Mouse (Mus musculus): ENCODE results near the gene Tmem252.
"Not testable (repeated sequence)": the region's sequence is repeated elsewhere in the genome, so short reads cannot be mapped to it uniquely, and the experiment has no call there.

Tmem252 gene

DNA sequence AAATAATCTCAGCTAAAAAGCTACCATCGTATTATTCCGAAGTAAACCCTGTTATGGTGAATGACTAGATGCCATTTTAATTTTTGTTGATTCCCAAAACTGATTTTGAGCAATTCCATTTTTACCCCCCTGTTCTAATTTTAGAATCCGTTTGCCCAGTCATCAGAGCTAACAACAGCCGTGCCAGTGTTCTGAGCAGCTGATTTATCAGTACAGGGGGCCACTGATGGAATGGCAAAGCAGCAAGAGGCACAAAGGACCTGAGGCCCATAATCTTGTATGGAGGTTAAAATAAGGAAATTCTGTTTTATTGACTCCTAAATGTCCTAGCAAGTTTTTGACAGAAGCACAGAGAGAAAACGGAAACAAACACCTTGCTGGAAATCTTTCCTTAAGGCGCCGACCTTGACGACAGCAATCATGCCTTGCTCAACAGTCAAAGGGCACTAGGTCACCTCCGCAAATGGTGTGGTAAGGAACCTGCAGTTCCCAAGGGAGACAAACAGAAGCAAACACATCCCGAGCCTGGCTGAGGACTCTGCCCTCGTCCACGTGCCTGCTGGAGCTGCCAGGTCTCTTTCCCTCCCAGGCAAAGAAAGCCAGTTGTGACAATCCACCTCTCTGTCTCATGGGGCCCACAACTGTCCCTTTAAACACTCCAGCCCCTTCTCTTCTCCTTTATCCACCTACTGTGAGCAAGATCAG lies 9.4 kb downstream of the Tmem252 start:
- no peak for DNase-seq (ENCODE audit: low read depth)

- DNase-seq (ENCODE audit: low read depth) = peak; percentile 17
Measured at GRCm38 (mm10) chr19:24686411-24686810, 12.6 kb downstream of the Tmem252 start.

- no peak for DNase-seq (ENCODE audit: low read depth)
Measured at GRCm38 (mm10) chr19:24688327-24688726, 14.5 kb downstream of the Tmem252 start.

DNA sequence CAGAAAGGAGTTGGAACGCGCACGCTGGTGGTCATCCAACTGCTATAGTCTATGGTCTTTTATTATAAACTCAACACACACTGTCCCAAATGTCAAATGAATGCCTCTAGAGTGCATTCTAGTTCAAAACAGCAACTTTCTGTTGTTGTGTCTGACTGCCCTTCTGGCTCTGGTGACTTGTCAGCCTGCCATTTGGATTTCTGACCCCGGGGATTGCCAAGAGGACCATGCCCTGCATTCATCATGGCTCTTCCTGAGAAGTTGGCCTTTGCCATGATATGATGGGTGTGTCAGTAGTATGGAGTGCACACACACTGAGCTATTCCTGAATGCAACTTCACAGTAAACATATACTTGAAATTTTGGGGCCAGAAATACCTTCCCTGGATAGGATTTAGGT lies 15.7 kb downstream of the Tmem252 start:
- DNase-seq (ENCODE audit: low read depth) = no peak

DNA sequence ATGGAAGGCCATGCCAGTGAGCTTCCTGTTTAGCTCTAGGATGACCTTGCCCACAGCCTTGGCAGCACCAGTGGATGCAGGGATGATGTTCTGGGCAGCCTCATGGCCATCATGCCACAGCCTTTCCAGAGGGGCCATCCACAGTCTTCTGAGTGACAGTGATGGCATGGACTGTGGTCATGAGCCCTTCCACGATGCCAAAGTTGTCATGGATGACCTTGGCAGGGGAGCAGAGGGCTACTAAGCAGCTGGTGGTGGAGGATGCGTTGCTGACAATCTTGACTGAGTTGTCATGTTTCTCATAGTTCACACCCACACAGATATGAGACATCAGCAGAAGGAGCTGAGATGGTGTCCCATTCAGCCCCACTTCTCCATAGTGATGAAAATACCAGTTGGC lies 18.9 kb downstream of the Tmem252 start:
- no peak for DNase-seq (ENCODE audit: low read depth)

DNA sequence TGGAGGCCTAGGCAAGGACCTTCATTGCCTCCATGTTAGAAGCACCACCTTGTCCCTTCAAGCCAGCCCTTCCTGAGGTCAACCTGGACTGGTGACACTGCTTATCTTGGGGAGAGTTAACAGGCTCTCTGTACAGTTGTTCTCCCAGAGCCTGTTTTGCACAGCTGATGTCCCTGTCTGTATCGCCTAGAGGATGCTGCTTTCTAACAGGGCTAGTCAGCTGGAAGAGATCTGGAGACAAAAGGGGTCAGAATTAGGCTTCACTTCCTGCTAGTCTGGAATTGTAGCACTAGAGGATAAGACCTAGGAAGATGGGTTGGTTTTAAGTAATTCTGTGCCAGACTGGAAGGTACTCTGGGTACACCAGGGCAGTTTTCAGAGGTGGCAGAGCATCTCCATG lies 24.1 kb downstream of the Tmem252 start:
- DNase-seq (ENCODE audit: low read depth) = no peak

DNA sequence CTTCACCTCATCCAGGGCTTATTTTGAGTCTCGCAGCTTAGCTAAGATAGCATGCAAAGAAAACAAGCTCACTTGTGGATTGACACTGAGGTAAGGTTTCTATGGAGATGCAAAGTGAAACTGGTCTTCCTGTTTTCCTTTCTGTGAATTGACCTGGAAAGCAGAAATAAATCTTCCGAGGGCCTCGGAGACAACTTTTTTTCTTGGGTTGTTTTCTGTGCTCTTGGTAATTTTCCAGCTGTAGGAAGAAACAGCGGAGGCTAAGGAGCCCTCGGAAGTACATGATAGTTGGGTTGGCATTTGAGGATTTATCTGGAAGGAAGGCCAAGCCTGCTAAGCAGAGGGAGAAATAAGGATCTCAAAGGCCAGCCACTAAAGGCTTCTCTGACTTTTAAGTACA lies 24.8 kb downstream of the Tmem252 start:
- DNase-seq (ENCODE audit: low read depth) = no peak

DNA sequence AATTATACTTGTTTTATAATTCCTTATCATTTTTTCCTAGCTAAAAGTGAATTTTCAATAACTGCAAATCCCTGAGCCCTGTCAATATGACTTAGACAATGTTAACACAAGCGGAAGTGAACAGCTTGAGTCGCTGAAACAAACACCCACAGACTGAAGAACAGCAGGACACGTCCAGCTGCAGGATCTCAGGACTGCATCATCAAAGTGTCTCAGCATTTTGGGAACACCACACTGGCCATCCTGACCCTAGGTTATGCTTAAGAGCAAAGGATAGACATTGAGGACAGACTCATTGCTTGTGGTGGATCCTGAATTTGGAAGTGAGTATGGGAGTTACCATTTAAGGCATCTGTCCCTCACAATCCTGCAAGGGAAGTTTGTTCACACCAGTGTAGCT lies 25.4 kb downstream of the Tmem252 start:
- no peak for DNase-seq (ENCODE audit: low read depth)

DNA sequence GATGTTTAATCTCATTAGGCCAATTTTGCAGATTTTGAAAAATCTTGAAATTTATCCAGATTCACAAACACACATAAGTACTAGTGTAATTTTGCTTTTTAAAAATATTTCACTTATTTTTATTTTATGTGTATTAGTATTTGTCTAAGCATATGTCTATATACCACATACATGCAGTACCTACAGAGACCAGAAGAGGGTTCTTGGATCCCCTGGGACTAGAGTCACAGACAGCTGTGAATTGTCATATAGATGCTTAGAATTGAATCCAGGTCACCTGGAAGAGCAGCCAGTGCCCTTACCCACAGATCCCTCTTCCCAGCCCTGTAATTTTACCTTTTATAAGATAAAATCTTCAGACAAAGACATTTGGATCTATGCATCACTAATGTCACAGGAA lies 26.1 kb downstream of the Tmem252 start:
- DNase-seq (ENCODE audit: low read depth) = no peak

- no peak for DNase-seq (ENCODE audit: low read depth)
Measured at GRCm38 (mm10) chr19:24700664-24701063, 26.9 kb downstream of the Tmem252 start.

GRCm38 (mm10) chr19:24701716-24702115 lies 27.9 kb downstream of the Tmem252 start:
- no peak for DNase-seq (ENCODE audit: low read depth)

DNA sequence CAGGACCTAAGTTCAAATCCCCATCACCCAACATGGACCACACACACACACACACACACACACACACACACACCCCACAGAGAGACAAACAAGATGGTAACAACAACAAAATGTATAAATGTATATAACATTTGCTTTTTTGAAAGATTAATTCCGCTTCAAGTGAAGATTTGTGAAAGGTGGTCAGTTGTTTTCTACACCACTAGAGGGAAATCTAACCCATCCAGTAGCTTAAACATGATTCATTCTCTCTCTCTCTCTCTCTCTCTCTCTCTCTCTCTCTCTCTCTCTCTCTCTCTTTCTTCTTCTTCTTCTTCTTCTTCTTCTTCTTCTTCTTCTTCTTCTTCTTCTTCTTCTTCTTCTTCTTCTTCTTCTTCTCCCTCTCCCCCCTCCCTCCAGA lies 29.4 kb downstream of the Tmem252 start:
- not testable (repeated sequence) for DNase-seq (ENCODE audit: low read depth)

GRCm38 (mm10) chr19:24703680-24704079 lies 29.9 kb downstream of the Tmem252 start:
- no peak for DNase-seq (ENCODE audit: low read depth)

DNA sequence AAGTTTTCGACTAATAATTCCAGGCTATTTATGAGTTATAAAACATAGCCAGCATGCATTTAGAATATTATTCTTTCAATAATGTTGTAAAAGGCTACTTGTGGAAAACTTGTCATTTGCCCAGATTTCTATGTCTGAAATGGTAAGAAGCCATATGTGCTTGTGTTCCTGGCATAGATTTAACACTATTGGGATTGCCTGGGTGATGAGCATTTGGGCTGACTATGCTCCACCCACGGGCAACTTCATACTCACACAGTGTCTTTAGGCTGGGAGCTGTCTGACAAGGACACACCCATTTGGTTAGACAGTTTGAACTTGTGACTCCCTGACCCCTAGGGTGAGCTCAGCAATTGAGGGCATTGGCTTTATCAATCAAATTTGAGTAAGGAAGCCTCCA lies 30.5 kb downstream of the Tmem252 start:
- DNase-seq (ENCODE audit: low read depth) = no peak

DNA sequence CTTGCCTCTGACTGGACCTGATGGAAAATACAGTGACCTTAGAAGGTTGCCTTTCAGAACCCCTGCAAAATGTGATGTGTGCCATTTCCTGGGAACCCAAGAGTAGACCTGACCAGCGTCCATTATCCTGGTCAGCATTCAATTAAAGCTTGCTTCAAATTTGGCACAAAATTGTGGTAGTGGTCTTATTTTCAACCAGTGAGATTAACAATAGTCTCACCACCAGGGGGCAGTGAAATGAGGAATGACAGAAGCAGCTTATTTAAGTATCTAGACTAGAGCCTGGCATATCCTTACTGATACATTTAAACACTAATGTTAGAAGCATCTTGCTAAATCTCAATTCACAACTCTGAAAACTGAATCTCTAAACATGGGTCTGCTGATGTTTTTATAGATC lies 31.6 kb downstream of the Tmem252 start:
- peak; percentile 25 for DNase-seq (ENCODE audit: low read depth)

GRCm38 (mm10) chr19:24707071-24707906 lies 33.5 kb downstream of the Tmem252 start:
- DNase-seq (ENCODE audit: low read depth) = no peak

DNA sequence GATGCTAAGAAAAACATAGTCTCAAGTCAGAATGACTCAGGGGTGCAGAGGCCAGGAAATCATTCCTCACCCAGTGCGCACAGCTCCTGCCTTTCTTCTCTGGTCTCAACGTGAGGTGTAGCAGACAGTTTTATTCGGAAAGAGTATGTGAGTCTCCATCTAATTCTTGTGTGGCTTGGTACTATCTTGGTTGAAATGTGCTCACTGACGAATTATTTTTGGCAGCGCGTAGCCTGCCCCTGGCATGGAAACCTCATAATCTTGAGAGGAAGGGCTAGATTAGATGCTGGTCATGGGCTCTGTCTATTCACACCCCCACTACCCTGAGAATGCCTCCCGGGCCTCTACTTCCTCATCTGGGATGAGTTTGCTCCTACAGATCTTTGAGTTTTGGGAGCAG lies 34.2 kb downstream of the Tmem252 start:
- no peak for DNase-seq (ENCODE audit: low read depth)

DNA sequence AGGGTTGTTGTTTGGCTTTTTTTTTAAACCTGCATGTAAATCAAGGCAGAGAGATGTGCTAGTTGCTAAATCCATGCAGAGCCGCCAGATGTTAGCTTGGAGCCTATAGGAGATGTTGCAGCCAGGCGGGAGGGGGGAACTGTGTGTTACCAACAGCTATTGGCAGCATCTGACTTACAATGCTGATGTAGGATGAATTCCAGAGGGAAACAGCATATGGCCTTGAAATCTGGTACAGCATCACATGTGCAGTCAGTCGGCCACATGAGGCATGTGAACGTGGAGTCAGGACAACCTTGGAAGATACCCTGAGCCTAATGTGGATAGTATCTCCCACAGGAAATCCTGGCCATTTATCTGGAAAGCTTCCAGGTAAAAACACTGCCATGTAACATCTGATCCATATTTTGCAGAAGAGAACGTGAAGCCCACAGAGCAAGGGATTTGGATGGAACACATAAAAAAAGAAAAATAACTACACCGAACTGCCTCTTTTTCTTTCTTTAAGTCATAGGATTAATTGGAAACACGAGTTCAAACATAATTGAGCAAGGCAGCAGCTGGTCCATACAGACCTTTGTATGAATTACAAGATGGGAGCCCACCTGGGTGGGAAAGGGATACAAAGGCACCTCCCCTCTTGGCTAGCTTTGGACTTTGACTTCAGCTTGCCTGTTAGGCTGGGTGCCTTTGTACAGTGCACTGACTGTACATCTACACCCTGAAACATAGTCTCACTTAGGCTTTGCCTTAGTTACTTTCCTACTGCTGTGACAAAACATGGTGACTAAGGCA lies 42.7 kb downstream of the Tmem252 start:
- DNase-seq (ENCODE audit: low read depth) = no peak

- DNase-seq (ENCODE audit: low read depth) = no peak
Measured at GRCm38 (mm10) chr19:24718021-24718420, 44.2 kb downstream of the Tmem252 start.

GRCm38 (mm10) chr19:24719504-24719903 lies 45.7 kb downstream of the Tmem252 start:
- DNase-seq (ENCODE audit: low read depth) = no peak

GRCm38 (mm10) chr19:24720448-24720847 lies 46.6 kb downstream of the Tmem252 start:
- peak; percentile 13 for DNase-seq (ENCODE audit: low read depth)

DNA sequence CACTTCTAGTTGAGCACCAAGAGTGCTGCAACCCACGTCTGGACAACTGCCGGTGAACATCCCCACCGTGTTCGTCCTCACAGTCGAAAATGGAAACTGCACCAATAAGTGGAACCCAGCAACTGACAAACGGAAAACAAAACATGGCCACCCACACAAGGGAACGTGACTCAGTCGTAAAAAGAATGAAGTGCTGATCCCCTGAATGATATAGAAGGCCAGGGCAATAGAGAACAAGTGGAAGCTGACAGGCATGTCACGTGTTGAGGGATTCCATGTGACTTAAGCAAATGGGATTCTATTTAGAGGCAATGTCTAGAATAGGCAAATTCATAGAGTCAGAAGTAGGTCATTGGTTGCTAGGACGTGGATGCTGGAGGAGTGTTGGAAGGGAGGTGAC lies 50.6 kb downstream of the Tmem252 start:
- no peak for DNase-seq (ENCODE audit: low read depth)

DNA sequence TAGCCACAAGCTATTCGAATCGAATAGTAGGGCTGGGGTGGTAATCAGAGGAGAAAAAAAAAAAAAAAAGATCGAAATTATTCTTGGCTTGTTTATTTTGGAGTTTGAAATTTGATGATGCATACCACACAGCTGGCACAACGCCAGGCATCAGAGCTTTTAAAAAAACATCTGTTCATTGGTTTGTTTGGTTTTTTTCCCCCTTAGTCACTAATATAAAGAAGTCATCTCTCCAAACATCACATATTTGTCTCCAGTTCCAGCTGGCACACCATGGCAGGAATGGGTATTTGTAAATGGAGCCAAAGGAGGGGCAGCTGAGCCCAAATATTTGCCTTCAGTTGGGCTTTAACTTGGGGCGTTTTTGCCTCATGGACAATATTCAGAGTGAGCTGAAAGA lies 56.9 kb downstream of the Tmem252 start:
- no peak for DNase-seq (ENCODE audit: low read depth)
